Mouse (Mus musculus) stomach, embryonic 14.5 days (tissue): ENCODE measurements around the gene Dhh. TPM values are rescaled to one million over a fixed set of nuclear protein-coding genes. Genes with fewer than 3 reads are reported as not detected.

Source experiments
- ATAC-seq: fragments of 200-750 bp; cut with Nextera tagmentation; 2 replicates; pipeline ENCODE4 v1.8.0; 2017; ENCODE audit warnings: low read depth, moderate TSS enrichment; ENCODE audit not compliant: insufficient number of reproducible peaks, insufficient read depth, low FRiP score
- H3K27ac ChIP-seq: fragments of 300-500 bp; sonication (generic); 2 replicates; pipeline ENCODE4 v1.5.1; 2014; ENCODE audit warnings: mild to moderate bottlenecking, low read length, moderate library complexity, mixed read lengths
- H3K27me3 ChIP-seq: fragments of 300-500 bp; sonication (generic); 2 replicates; pipeline ENCODE4 v1.6.1; 2014; ENCODE audit warnings: low read length, control low read depth, mixed read lengths; ENCODE audit not compliant: control insufficient read depth, insufficient read depth
- H3K36me3 ChIP-seq: fragments of 300-500 bp; sonication (generic); 2 replicates; pipeline ENCODE4 v1.6.1; 2014; ENCODE audit warnings: mild to moderate bottlenecking, control low read depth, low read length, moderate library complexity, mixed read lengths; ENCODE audit not compliant: control insufficient read depth, insufficient read depth
- H3K4me1 ChIP-seq: fragments of 300-500 bp; sonication (generic); 2 replicates; pipeline ENCODE4 v1.6.1; 2014; ENCODE audit warnings: low read length, control low read depth, mixed read lengths; ENCODE audit not compliant: control insufficient read depth, insufficient read depth
- H3K4me2 ChIP-seq: fragments of 300-500 bp; sonication (generic); replicated peaks from 2 replicates; pipeline ENCODE4 v1.6.1; 2014; ENCODE audit warnings: low read depth, low read length, control low read depth
- H3K4me3 ChIP-seq: fragments of 300-500 bp; sonication (generic); 2 replicates; pipeline ENCODE4 v1.5.1; 2014; ENCODE audit warnings: low read depth, low read length, control low read depth
- H3K9ac ChIP-seq: fragments of 300-500 bp; sonication (generic); replicated peaks from 2 replicates; pipeline ENCODE4 v1.6.1; 2014; ENCODE audit warnings: low read depth, mild to moderate bottlenecking, control low read depth, low read length, moderate library complexity, mixed read lengths
- H3K9me3 ChIP-seq: fragments of 300-500 bp; sonication (generic); 2 replicates; pipeline ENCODE4 v1.6.1; 2016; ENCODE audit warnings: low read depth, low read length, control low read depth; ENCODE audit not compliant: control insufficient read depth
- WGBS: fragments of 180-500 bp; shearing (Covaris S2); extraction: QIAGEN DNeasy Blood & Tissue Kit; methylation state at CpG from one replicate; pipeline ENCODE4 v1.1.7; 2014; 5-methylcytosine and 5-hydroxymethylcytosine counted together
- polyA plus RNA-seq: library from polyadenylated mRNA; unstranded; fragments of >200 nt; fragmentation: Nextera tagmentation; extraction: Ambion mirVana; gene quantifications from 2 replicates; pipeline ENCODE4 v1.2.1, GENCODE M21; 2014

Dhh gene
- polyA plus RNA-seq, 1 experiment from 2014 or later: 0.65 TPM

DNA sequence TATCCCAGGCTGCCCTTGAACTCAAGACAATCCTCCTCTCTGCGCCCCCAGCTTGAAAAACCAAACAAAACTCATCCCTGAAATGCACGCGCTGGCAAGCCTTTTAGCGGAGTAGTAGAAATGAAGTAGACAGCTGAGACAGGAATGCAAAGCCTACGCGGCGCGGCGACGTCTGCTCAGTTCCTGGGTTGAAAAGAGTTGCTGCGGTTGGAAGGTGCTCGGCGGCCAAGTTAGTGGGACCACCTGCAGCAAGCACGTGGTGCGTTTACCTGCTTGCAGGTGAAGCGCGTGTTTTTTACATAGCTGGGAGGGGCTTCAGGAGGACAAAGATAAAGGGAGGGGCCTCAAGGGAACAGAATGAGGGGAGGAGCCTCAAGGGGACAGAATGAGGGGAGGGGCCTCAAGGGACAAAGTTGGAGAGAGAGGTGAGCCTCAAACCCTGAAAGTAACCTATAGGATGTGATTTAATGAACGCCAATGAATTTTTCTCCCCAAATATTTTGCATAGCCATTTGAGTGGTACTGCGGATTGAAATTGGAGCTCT, 7.1 kb downstream of the Dhh start:
- WGBS: 11% methylated on average over 19 of the region's 19 CpGs
- Histone ChIP-seq H3K27me3 (peaks cover 24% of the 10 kb centered on the region), H3K27ac (no peak overlapping the region), H3K4me3 (peak overlapping the region; percentile 3; the same call in 1 of the 2 replicates), H3K9ac (no peak overlapping the region), H3K36me3 (no peaks in the 10 kb centered on the region), H3K4me2 (peak overlapping the region; percentile 23), H3K9me3 (no peaks in the 10 kb centered on the region), H3K4me1 (peaks cover 19% of the 10 kb centered on the region)
- ATAC-seq: no peak

DNA sequence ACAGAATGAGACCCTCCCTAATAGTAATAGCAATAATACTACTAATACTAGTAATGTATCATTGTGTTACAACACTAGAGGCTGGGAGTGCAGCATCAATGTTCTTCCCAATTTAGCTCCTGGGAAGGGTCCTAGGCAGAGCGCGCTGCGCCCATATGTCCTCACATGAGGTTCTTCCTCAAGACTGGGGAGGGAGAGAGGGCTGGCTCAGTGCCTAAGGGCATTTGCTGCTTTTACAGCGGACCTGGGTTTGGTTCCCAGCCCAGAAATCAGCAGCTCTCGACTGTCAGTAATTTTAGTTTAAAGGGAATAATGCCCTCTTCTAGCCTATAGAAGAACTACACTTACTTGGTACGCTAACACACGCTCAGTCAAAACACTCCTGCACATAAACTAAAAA, 10.8 kb downstream of the Dhh start:
- Histone ChIP-seq H3K9me3 (no peaks in the 10 kb centered on the region), H3K9ac (no peak overlapping the region), H3K4me1 (no peaks in the 10 kb centered on the region), H3K4me3 (no peak overlapping the region), H3K36me3 (no peaks in the 10 kb centered on the region), H3K4me2 (no peak overlapping the region), H3K27me3 (no peaks in the 10 kb centered on the region), H3K27ac (no peak overlapping the region)
- WGBS: 79% methylated on average over 7 of the region's 7 CpGs
- no peak for ATAC-seq

DNA sequence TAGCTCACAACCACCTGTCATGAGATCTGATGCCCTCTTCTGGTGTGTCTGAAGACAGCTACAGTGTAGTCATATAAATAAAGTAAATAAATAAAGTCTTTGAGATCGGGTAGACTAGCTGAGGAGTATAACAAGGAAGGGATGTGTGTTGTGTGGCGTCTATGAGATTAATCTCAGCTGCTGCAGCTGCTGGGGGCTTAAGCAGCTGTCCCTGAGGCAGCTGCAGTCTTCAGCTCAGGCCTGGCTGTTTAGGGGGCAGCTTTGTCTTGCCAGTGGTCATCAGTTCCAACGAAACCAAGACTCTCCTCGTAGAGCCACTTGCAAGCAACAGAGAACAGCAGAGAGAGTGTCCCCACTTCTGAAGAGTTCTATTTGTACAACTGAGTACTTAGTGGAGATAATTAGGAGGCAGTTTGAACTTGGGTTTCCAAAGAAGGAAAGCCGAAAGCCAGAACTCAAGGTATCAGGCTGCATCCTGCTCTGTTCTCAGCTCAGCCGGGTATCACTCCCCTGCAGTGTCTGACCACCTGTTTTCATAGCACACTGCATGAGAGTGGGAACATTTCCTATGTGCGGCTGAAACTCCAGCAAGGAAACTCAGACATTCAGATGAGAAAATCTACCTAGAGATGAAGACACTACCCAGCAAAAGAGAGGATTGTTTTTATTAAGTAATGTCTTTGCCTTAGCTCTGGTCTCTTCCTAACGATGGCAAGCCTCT, 11.5 kb downstream of the Dhh start:
- H3K4me3 ChIP-seq: no peak overlapping the region
- H3K27ac ChIP-seq: no peak overlapping the region
- 53% methylated on average over 8 of the region's 8 CpGs for WGBS
- H3K36me3 ChIP-seq: no peaks in the 10 kb centered on the region
- H3K9ac ChIP-seq: no peak overlapping the region
- H3K4me1 ChIP-seq: 0 out of 2 replicates have a peak, but pooled peaks cover under 1% of the 10 kb centered on the region
- no peak for ATAC-seq
- no peak overlapping the region for H3K4me2 ChIP-seq
- no peaks in the 10 kb centered on the region for H3K27me3 ChIP-seq
- no peaks in the 10 kb centered on the region for H3K9me3 ChIP-seq

DNA sequence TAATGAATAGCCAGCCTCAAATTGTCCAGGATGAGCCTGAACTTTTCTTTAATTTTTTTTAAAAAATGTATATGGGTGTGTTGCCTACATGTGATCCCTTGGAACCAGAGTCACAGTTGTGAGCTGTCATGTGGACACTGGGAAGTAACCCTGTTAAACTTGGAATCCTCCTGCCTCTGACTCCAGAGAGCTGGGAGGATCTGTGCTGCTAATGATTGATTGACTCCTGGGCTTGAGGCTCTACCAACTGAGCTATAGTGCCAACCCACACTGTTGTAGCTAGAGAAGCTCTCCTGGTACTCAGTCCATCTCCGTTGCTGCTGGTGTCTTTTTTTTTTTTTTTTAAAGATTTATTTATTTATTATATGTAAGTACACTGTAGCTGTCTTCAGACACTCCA, 14.2 kb downstream of the Dhh start:
- Histone ChIP-seq H3K4me3 (no peak overlapping the region), H3K27ac (no peak overlapping the region), H3K36me3 (no peaks in the 10 kb centered on the region)

DNA sequence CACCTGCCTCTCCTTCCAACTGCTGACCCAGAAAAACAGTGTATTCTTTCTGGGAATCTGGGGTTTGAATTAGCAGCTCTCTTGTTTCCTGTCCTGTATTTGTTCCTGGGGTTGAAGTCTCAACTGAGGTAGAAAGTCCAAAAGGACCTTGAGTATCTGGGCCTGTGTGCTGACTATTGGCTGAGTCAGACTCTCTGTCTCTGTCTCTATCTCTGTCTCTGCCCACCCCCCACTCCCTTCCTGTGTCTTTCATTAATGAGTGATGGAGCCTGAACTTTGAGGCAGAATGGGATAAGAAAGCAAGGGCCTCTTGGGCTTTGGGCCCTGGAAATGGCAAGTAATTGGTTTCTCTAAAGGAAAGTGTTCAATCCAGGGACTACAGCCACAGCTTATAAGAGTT, 14.7 kb downstream of the Dhh start:
- H3K9me3 ChIP-seq: no peaks in the 10 kb centered on the region
- H3K4me2 ChIP-seq: no peak overlapping the region
- no peak for ATAC-seq
- H3K4me3 ChIP-seq: no peak overlapping the region
- no peak overlapping the region for H3K27ac ChIP-seq
- 0 out of 2 replicates have a peak, but pooled peaks cover 5% of the 10 kb centered on the region for H3K4me1 ChIP-seq
- H3K9ac ChIP-seq: no peak overlapping the region
- H3K27me3 ChIP-seq: no peaks in the 10 kb centered on the region
- no peaks in the 10 kb centered on the region for H3K36me3 ChIP-seq

More for the DNA sequence above, 14.2 kb downstream of the Dhh start:
- Histone ChIP-seq H3K27me3 (no peaks in the 10 kb centered on the region), H3K4me2 (no peak overlapping the region), H3K9me3 (no peaks in the 10 kb centered on the region), H3K9ac (no peak overlapping the region), H3K4me1 (0 out of 2 replicates have a peak, but pooled peaks cover 5% of the 10 kb centered on the region)
- ATAC-seq: no peak
- 33% methylated on average over 1 of the region's 1 CpGs for WGBS

DNA sequence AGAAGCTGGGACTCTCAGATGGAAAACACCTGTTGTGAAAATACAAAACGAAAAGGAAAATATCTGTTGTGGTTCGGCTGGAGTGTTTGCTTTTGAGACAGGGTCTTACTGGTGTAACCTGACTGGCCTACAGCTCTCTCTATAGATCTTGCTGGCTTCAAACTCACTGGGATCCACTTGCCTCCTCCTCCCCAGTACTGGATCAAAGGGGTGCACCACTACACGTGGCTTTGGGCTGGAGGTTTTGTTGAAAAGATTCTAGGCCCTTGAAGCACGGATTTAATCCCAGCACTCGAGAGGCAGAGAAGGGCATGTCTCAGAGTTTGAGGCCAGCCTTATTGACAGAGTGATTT, 16.7 kb downstream of the Dhh start:
- Histone ChIP-seq H3K4me2 (peak overlapping the region; percentile 81), H3K36me3 (no peaks in the 10 kb centered on the region), H3K27me3 (no peaks in the 10 kb centered on the region), H3K4me3 (peak overlapping the region; percentile 69), H3K9me3 (no peaks in the 10 kb centered on the region), H3K27ac (peak overlapping the region; percentile 28; the same call in 1 of the 2 replicates), H3K9ac (no peak overlapping the region), H3K4me1 (0 out of 2 replicates have a peak, but pooled peaks cover 5% of the 10 kb centered on the region)
- peak; percentile 26; the same call in 1 of the 2 replicates for ATAC-seq
- WGBS: 4% methylated on average over 5 of the region's 5 CpGs

DNA sequence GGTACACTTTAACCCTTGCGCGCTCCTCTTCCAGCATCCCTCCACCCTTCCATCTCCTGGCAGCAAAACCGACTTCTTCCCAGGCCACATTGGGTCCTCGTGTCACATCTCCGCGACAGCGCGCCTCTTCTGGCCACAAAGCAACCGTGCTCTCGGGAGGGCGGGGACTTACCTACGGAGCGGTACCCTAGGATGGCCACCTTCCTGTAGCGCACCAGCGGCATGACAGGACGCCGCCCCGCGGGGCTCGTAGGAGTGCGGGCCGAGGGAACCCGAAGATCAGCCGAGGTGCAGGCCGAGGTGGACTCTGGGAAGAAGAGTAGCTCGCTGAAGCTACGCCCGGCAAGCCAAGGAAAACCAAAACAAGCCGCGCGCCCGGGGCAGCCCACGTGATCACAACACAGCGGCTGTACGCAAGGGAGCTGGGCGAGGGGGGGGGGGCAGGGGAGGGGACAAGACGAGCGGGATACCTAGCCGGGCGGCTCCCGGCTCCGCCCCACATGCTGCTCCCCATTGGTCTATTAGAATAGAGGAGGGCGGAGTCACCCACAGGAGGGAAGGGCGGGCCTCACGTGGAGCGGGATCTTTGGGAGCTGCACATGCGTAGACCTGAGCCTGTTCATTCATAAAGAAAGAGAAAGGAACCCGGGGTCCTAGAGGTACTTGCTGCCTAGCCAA, 17.2 kb downstream of the Dhh start:
- peak; percentile 98 for ATAC-seq
- peak overlapping the region; percentile 40; the same call in 1 of the 2 replicates for H3K27ac ChIP-seq
- H3K9me3 ChIP-seq: no peaks in the 10 kb centered on the region
- H3K4me1 ChIP-seq: 0 out of 2 replicates have a peak, but pooled peaks cover 5% of the 10 kb centered on the region
- H3K27me3 ChIP-seq: no peaks in the 10 kb centered on the region
- peak overlapping the region; percentile 81 for H3K4me2 ChIP-seq
- WGBS: under 1% methylated on average over 47 of the region's 48 CpGs
- peak overlapping the region; percentile 69 for H3K4me3 ChIP-seq
- H3K9ac ChIP-seq: peak overlapping the region; percentile 49
- no peaks in the 10 kb centered on the region for H3K36me3 ChIP-seq

DNA sequence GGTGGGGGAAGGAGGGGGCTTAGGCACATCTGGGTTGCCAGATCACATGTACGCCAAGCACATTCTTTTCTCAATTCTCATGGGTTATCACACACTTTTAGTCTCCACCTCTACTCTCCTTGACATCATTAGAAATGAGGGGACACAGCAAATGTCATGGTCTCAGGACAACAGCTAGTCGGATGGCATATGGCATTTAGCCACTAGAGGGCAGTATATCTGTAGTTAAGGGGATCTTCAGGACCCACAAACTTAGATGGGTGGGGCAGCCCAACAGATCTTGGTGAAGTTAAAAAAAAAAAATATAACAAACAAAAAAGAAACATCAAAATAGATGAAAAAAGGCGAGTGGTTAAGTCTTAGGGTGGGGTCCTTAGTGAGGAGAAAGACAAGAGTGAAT, 21.0 kb downstream of the Dhh start:
- no peaks in the 10 kb centered on the region for H3K9me3 ChIP-seq
- H3K4me1 ChIP-seq: 0 out of 2 replicates have a peak, but pooled peaks cover 5% of the 10 kb centered on the region
- no peak overlapping the region for H3K27ac ChIP-seq
- no peak overlapping the region for H3K9ac ChIP-seq
- no peak overlapping the region for H3K4me2 ChIP-seq
- H3K36me3 ChIP-seq: no peaks in the 10 kb centered on the region
- no peak overlapping the region for H3K4me3 ChIP-seq
- WGBS: 11% methylated on average over 3 of the region's 3 CpGs
- H3K27me3 ChIP-seq: no peaks in the 10 kb centered on the region
- ATAC-seq: no peak
